Mouse (Mus musculus): ENCODE results near the gene Gm21173. TPM values are rescaled to one million over a fixed set of nuclear protein-coding genes. Genes with fewer than 3 reads are reported as not detected.

Gm21173 gene
- not detected in 2 replicates for polyA plus RNA-seq (2015; fragmentation: Nextera tagmentation; extraction: Ambion mirVana)

GRCm38 (mm10) chrY:76761300-76761699, at the start of gene Gm21173:
Gene Gm21173 (plus strand): TSS chrY:76761600.

